Mouse (Mus musculus): ENCODE data around the gene Rhox2b.
"Not testable (repeated sequence)": the region's sequence is repeated elsewhere in the genome, so short reads cannot be mapped to it uniquely, and the experiment has no call there.

DNA sequence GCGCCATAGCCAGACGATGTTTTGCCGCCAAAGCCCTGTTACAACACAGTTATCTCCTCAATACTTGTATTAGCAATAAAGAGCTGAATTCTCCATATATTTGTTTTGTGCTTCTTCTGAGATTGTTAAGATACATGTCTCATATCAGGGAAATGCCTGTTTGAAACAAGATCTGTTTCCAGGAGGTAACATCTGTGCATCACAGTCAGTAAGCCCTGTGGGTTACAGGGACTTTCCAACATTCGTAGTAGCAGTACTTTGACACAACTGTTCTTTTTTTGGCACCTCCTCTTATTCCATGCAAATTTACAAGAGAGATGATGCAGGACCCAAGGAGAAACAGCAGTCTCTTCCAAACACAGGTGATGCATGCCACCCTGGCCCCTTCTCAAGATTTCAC is 46.4 kb downstream of the Rhox2b start, which contains the start of gene Rhox3c:
- not testable (repeated sequence) for TF ChIP-seq CHD2 (IDR thresholded peaks at IDR 0.05; ENCODE audit: low read length); JUN (IDR thresholded peaks at IDR 0.05; ENCODE audit: insufficient read depth, low read depth, low read length)
